Mouse (Mus musculus): ENCODE measurements around the gene a. TPM values are rescaled to one million over a fixed set of nuclear protein-coding genes. Genes with fewer than 3 reads are reported as not detected.

Gene a
- polyA plus RNA-seq, 1 experiment from 2014 or later = 21.4 TPM

DNA sequence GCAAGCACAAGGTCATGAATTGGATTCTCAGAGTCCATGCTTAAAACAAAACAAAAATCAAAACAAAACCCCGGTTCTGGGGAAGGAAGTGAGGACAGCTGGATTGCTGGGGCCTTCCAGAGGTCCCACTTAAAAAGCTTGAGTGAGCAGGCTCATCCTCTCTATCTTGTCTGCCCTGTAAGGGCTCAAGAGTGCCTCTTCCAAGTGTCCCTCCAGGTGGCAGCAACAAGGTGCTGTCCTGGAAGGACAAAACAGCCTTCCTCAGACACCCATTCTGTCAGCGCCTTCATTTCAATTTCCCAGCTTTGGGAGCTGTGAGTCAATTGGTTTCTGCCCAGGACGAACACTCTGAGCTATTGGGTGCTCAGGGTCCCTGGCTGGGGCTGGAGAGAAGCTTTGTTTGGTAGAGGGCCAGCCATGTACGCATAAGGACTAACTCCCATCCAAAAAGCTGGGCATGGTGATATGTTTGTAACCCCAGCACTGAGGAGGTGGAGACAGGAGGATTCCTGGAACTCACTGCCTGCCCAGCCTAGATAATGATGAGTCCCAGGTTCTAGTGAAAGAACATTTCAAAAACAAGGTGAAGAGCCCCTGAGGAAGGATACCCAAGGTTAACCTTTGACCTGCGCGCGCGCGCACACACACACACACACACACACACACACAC, 26.2 kb upstream of the a start:
- 87% methylated on average over 9 of the region's 9 CpGs for WGBS
- Histone ChIP-seq H3K4me3 (no peak overlapping the region), H3K27ac (no peak overlapping the region)

DNA sequence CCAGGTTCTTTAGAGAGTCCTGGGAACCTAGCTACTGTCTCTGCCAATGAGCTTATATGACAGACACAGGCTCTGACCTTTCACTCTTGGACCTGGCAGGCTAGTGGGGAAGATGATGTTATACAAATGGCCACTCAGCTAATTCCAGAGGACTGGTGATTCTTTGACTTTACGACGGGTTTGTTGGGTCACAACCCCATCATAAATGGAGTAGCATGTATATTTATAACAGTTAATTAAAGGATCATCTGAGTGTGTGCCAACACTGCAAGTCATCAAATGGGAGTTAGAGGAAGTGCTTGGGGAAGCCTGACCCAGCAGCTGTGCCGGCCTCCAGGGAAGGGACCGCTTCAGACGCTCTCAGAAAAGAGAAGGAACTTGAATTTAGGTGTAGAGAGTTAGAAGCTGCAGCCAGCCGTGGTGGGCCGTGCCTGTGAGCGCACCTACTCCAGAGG, 25.6 kb upstream of the a start:
- no peak overlapping the region for H3K27ac ChIP-seq
- H3K9me3 ChIP-seq = no peaks in the 10 kb centered on the region
- H3K27me3 ChIP-seq = no peaks in the 10 kb centered on the region
- H3K4me1 ChIP-seq = peaks cover 11% of the 10 kb centered on the region
- ATAC-seq (ENCODE audit: insufficient number of reproducible peaks, low FRiP score, low TSS enrichment, low read depth) = no peak
- no peak overlapping the region for H3K9ac ChIP-seq
- no peak overlapping the region for H3K4me3 ChIP-seq
- no peak overlapping the region for H3K4me2 ChIP-seq
- H3K36me3 ChIP-seq = no peaks in the 10 kb centered on the region
- 53% methylated on average over 8 of the region's 8 CpGs for WGBS

More for the DNA sequence above, 26.2 kb upstream of the a start:
- no peaks in the 10 kb centered on the region for H3K9me3 ChIP-seq
- H3K27me3 ChIP-seq = no peaks in the 10 kb centered on the region
- no peak overlapping the region for H3K9ac ChIP-seq
- H3K4me2 ChIP-seq = no peak overlapping the region
- no peak for ATAC-seq (ENCODE audit: insufficient number of reproducible peaks, low FRiP score, low TSS enrichment, low read depth)
- no peaks in the 10 kb centered on the region for H3K36me3 ChIP-seq
- peaks cover 11% of the 10 kb centered on the region for H3K4me1 ChIP-seq

DNA sequence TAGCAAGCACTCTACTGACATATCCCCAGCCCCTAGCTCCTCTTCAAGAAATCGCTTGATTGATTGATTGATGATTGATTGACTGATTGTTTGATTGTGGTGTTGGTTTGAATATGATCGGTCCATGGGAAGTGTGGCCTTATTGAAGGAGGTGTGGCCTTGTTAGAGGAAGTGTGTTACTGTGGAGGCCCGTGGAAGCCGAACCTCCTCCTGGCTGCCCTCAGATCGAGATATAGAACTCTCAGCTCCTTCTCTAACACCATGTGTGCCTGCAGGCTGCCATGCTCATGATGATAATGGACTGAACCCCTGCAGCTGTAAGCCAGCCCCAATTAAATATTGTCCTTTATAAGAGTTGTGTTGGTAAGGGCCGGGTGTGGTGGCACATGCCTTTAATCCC, 24.2 kb upstream of the a start:
- WGBS = 84% methylated on average over 6 of the region's 6 CpGs
- H3K4me3 ChIP-seq = no peak overlapping the region

DNA sequence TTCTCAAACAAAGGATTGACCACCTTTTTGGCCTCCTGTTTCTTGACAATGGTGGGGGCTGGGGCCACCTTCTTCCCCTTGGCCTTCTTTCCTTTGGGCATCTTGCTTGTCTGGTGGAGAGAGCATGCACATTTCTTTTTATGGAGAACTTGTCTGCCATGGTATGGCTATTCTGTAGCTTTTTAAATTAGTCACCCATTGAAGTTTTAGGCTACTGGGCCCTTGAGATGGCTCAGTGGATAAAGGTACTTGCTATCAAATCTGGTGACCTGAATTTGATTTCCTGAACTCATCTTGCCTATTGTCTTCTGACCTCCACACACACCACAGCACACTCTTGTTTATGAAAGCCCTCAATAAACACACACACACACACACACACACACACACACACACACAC, 21.3 kb upstream of the a start, which contains the start of gene Gm14214:
Gm14214 (minus strand) TSS at position 101 of the 400 bp plus-strand sequence.
- H3K4me3 ChIP-seq = no peak within 1 kb of the TSS
- H3K27ac ChIP-seq = no peak within 1 kb of the TSS
- no peaks in the 10 kb centered on the region for H3K27me3 ChIP-seq
- no peak within 1 kb of the TSS for H3K9ac ChIP-seq
- H3K4me1 ChIP-seq = no peaks in the 10 kb centered on the region
- no peaks in the 10 kb centered on the region for H3K9me3 ChIP-seq
- H3K4me2 ChIP-seq = no peak within 1 kb of the TSS
- no peak for ATAC-seq (ENCODE audit: insufficient number of reproducible peaks, low FRiP score, low TSS enrichment, low read depth)
- H3K36me3 ChIP-seq = no peaks in the 10 kb centered on the region

More for the DNA sequence above, 24.2 kb upstream of the a start:
- Histone ChIP-seq H3K9ac (no peak overlapping the region), H3K27ac (no peak overlapping the region), H3K27me3 (no peaks in the 10 kb centered on the region), H3K4me1 (peaks cover 11% of the 10 kb centered on the region), H3K9me3 (no peaks in the 10 kb centered on the region), H3K4me2 (no peak overlapping the region), H3K36me3 (no peaks in the 10 kb centered on the region)
- no peak for ATAC-seq (ENCODE audit: insufficient number of reproducible peaks, low FRiP score, low TSS enrichment, low read depth)

DNA sequence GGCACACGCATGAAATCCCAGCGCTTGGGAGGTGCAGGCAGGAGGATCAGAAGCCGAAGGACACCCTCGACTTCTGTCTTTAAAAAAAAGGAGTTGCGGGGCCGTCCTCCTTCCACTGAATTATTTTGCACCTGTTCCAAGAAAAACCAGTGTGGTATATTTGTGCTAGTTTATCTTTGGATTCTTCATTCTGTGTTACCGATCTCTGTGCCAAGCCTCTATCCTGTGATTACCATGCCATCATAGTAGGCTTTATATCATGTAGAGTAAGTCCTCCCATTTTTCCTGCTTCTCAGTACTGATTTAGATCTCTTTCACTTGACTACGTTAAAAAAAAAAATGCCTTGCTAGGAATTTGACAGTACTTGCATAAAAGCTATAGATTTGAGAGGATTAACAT, 19.6 kb upstream of the a start:
- H3K36me3 ChIP-seq = no peaks in the 10 kb centered on the region
- H3K9ac ChIP-seq = no peak overlapping the region
- no peak for ATAC-seq (ENCODE audit: insufficient number of reproducible peaks, low FRiP score, low TSS enrichment, low read depth)
- no peak overlapping the region for H3K4me2 ChIP-seq
- 71% methylated on average over 8 of the region's 8 CpGs for WGBS
- H3K9me3 ChIP-seq = no peaks in the 10 kb centered on the region
- H3K4me3 ChIP-seq = no peak overlapping the region
- no peaks in the 10 kb centered on the region for H3K27me3 ChIP-seq
- H3K4me1 ChIP-seq = no peaks in the 10 kb centered on the region
- no peak overlapping the region for H3K27ac ChIP-seq

DNA sequence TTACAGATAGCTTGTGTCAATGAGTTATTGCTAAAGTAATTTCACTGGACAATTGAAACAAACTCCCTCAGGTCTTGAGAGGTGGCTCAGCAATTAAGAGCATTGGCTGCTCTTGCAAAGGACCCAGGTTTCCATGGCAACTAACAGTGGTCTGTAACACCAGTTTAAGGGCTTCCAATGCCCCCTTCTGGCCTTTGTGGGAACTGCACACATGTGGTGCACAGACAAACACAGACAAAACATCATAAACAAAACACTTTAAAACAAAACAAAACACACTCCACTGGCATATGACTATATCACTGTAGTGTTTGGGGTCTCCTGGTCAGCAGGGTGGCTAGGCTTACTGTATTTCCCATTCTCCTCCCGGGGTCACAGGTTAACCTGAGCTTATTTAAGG, 17.2 kb upstream of the a start:
- Histone ChIP-seq H3K4me3 (no peak overlapping the region), H3K27ac (no peak overlapping the region), H3K4me2 (no peak overlapping the region), H3K27me3 (no peaks in the 10 kb centered on the region), H3K36me3 (no peaks in the 10 kb centered on the region), H3K9ac (no peak overlapping the region), H3K4me1 (0 out of 2 replicates have a peak, but pooled peaks cover 3% of the 10 kb centered on the region), H3K9me3 (no peaks in the 10 kb centered on the region)
- no peak for ATAC-seq (ENCODE audit: insufficient number of reproducible peaks, low FRiP score, low TSS enrichment, low read depth)
- 78% methylated on average over 1 of the region's 1 CpGs for WGBS

DNA sequence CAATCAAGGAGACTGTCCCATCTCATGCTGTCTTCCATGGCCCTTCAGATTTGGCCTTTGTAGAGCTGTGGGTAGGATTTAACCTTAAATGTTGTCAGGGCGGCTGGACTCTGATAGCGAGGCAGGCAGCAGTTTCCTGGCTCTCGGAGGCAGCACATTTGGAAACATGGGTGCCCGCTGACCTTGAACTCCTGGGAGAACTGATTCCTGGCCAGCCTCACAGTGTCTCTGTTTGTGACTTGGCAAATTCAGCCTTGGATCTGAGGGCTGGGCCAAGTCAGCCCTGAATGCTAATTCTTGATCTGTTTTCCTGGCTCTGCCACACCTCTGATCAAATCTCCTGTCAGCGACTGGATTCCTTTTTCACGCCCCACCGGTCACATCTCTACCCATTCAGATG, 14.7 kb upstream of the a start:
- Histone ChIP-seq H3K4me2 (no peak overlapping the region), H3K27me3 (no peaks in the 10 kb centered on the region), H3K4me1 (peaks cover 7% of the 10 kb centered on the region; the same call in 1 of the 2 replicates), H3K27ac (no peak overlapping the region), H3K9me3 (no peaks in the 10 kb centered on the region), H3K36me3 (no peaks in the 10 kb centered on the region), H3K9ac (no peak overlapping the region), H3K4me3 (no peak overlapping the region)
- WGBS = 80% methylated on average over 7 of the region's 7 CpGs
- no peak for ATAC-seq (ENCODE audit: insufficient number of reproducible peaks, low FRiP score, low TSS enrichment, low read depth)

DNA sequence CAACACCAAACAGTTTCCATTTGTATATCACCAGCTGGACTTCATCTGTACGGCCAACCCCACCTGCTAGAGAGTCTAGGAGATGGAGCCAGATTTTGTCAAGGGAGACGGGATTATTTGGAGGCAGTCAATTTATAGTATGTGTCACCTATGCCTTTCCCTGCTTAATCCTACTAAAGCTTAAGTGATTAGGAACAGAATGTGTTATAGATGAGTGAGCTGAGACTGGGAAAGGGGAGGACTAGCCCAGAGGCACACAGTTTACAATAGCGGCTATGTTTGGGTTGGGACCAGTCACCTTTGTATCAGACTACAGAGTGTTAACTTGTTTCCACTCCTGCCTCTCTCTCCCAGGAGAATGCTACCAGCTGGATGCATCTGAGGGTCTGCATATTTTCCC, 11.6 kb upstream of the a start:
- Histone ChIP-seq H3K27ac (no peak overlapping the region), H3K36me3 (no peaks in the 10 kb centered on the region), H3K4me1 (peaks cover 7% of the 10 kb centered on the region; the same call in 1 of the 2 replicates), H3K4me3 (no peak overlapping the region), H3K27me3 (no peaks in the 10 kb centered on the region), H3K9ac (no peak overlapping the region), H3K9me3 (no peaks in the 10 kb centered on the region), H3K4me2 (no peak overlapping the region)
- ATAC-seq (ENCODE audit: insufficient number of reproducible peaks, low FRiP score, low TSS enrichment, low read depth) = no peak
- 41% methylated on average over 3 of the region's 3 CpGs for WGBS

DNA sequence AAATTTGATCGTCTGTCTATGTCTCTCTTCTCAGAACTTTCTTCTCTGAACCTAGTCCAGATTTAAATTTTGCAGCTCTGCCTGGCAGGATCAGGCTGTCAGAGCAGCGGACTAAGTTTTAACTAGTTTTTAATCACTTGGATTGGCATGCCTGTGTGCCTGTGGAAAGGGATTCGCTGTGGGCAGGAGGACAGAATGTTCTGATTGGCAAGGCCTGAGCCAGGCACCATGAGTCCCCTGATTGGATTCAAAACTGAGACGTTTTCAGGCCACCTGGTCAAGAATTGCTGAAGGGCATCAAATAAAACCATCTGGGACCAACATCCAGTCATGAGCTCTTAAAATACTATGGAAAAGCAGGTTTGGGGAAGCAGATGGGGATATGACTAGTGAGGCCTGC, 8.8 kb upstream of the a start:
- Histone ChIP-seq H3K36me3 (no peaks in the 10 kb centered on the region), H3K27ac (no peak overlapping the region), H3K9me3 (no peaks in the 10 kb centered on the region), H3K4me2 (no peak overlapping the region), H3K4me1 (peaks cover 7% of the 10 kb centered on the region; the same call in 1 of the 2 replicates), H3K27me3 (no peaks in the 10 kb centered on the region), H3K9ac (no peak overlapping the region), H3K4me3 (no peak overlapping the region)
- 47% methylated on average over 4 of the region's 4 CpGs for WGBS
- ATAC-seq (ENCODE audit: insufficient number of reproducible peaks, low FRiP score, low TSS enrichment, low read depth) = no peak

DNA sequence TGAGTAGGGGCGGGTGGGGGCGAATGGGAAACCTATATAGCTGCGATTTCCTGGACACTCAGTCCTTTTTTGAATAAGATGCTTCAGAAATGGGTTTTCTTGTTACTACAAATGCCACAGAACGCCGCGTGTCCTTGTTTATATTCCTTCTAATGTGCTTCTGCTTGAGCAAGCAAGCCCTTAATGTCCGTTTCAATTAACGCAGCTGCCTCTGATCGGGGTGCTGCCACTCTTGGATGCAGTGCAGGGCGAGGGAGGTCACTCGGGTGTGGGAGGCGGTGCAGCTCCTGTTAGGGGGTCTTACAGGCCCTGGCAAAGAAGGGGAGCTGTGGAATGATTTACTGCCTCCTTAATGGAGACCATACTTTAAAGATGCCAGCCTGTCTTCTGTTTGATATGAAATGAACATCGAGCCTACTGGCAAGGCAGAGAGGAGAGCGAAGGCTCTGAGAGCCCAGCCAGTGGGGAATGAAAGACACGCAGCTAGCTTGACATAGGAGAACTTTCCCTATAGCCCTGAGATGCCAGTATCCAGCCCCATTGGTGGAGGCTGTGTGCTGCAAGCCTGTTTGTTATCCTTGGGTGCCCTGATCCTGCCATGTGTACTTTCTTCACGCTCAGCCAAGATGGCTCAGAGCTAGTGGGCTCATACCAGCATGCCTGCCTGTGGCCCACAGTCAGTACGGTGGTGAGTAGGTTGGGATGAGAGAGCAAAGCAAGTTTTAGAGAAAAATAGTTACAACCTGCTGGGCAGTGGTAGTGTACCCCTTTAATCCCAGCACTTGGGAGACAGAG, 8.1 kb upstream of the a start:
- no peak for ATAC-seq (ENCODE audit: insufficient number of reproducible peaks, low FRiP score, low TSS enrichment, low read depth)
- Histone ChIP-seq H3K9me3 (no peaks in the 10 kb centered on the region), H3K4me1 (peaks cover 7% of the 10 kb centered on the region; the same call in 1 of the 2 replicates), H3K36me3 (no peaks in the 10 kb centered on the region), H3K27ac (no peak overlapping the region), H3K4me2 (no peak overlapping the region), H3K4me3 (no peak overlapping the region), H3K27me3 (no peaks in the 10 kb centered on the region), H3K9ac (no peak overlapping the region)
- WGBS = 69% methylated on average over 17 of the region's 17 CpGs

DNA sequence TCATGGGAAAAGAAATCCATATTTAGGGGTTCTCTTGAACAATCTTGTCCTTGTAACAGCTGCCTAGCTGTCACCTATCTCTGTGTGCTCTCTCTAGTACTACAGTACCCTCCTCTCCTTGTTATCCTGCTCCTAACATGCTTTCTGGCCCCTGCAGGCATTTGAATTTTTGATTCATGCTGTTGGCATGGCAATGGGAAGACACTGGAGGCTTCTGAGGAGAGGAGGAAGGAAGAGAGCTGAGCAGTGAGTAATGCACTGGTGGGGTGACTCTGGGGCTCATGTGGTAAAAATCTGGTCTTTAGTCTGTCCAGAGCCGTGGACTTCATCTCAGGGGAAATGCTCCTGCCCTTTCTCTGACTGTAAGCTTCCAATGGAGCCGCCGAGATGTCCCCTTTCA, 5.9 kb upstream of the a start:
- no peak for ATAC-seq (ENCODE audit: insufficient number of reproducible peaks, low FRiP score, low TSS enrichment, low read depth)
- WGBS = 57% methylated on average over 3 of the region's 3 CpGs

DNA sequence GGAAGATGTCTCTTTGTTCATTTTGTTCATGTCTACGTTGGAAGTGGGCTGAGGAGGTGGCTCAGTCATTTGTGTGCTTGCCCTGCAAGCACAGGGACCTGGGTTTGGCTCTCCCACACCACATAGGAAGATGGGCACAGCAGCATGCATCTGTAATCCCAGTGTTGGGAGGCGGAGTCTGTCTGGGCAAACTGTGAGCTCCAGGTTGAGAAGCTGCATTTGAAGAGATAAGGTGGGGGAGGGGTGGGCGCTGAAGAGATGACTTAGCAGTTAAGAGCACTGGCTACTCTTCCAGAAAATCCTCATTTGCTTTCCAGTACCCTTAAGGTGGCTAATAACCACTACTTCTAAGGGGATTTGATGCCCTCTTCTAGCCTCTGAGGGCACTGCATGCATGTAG, 5.0 kb upstream of the a start:
- no peak overlapping the region for H3K4me3 ChIP-seq
- no peak for ATAC-seq (ENCODE audit: insufficient number of reproducible peaks, low FRiP score, low TSS enrichment, low read depth)
- H3K36me3 ChIP-seq = no peaks in the 10 kb centered on the region
- H3K9me3 ChIP-seq = no peaks in the 10 kb centered on the region
- H3K4me2 ChIP-seq = no peak overlapping the region
- 0 out of 2 replicates have a peak, but pooled peaks cover 6% of the 10 kb centered on the region for H3K4me1 ChIP-seq
- 53% methylated on average over 3 of the region's 3 CpGs for WGBS
- no peaks in the 10 kb centered on the region for H3K27me3 ChIP-seq
- no peak overlapping the region for H3K27ac ChIP-seq
- no peak overlapping the region for H3K9ac ChIP-seq

More for the DNA sequence above, 5.9 kb upstream of the a start:
- Histone ChIP-seq H3K4me3 (no peak overlapping the region), H3K36me3 (no peaks in the 10 kb centered on the region), H3K9me3 (no peaks in the 10 kb centered on the region), H3K27me3 (no peaks in the 10 kb centered on the region), H3K27ac (no peak overlapping the region), H3K4me1 (0 out of 2 replicates have a peak, but pooled peaks cover 4% of the 10 kb centered on the region), H3K9ac (no peak overlapping the region), H3K4me2 (no peak overlapping the region)

All from limb, embryonic 15.5 days (tissue).